Mouse (Mus musculus) adrenal gland, postnatal 25 days (tissue): ENCODE measurements around the gene Wfdc3. TPM values are rescaled to one million over a fixed set of nuclear protein-coding genes. Genes with fewer than 3 reads are reported as not detected.

Experiments
- DNase-seq: peaks from one replicate; pipeline ENCODE4 v3.0.0; 2021; ENCODE audit warnings: mixed read lengths
- total RNA-seq: library from RNA; stranded (reverse); gene quantifications from 2 replicates; pipeline ENCODE4 v1.2.3, GENCODE M21; 2021

The Wfdc3 gene
- total RNA-seq, 1 experiment from 2014 or later: 0.39 TPM

DNA sequence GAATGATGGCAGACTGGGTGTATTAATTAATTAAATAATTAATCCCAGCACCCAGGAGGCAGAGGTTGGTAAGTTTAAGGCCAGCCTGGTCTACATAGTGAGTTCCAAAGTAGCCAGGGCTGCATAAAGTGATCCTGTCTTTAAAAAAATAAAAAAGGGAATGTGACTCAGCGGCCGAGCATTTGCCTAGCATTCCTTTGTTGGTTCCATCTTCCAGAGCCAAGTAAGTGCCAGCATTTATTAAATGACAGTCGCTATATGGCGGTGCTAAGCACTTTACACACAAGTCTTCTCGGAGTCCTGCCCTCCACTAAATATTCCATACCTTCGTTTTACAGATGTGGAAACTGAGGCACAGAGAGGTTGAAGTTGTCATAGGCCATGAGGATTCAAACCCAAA lies 30.4 kb upstream of the Wfdc3 start:
- DNase-seq: no peak

DNA sequence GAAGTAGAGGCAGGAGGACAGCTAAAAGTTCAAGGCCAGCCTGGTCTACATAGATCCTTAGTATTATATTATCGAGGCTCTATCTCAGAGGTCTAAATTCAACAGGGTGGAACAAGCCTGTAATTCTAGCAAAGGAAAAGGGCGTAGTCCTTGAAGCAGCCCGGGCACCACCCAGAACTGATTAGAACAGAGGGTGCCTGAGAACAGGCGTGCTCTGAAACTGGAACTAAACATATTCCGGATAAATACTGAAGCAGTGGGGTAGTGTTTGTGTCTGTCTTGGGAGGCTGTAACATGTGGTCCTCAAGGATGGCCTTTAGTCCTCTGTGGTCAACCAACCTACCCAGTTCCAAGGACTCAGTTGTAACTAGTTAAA lies 28.2 kb upstream of the Wfdc3 start:
- no peak for DNase-seq

DNA sequence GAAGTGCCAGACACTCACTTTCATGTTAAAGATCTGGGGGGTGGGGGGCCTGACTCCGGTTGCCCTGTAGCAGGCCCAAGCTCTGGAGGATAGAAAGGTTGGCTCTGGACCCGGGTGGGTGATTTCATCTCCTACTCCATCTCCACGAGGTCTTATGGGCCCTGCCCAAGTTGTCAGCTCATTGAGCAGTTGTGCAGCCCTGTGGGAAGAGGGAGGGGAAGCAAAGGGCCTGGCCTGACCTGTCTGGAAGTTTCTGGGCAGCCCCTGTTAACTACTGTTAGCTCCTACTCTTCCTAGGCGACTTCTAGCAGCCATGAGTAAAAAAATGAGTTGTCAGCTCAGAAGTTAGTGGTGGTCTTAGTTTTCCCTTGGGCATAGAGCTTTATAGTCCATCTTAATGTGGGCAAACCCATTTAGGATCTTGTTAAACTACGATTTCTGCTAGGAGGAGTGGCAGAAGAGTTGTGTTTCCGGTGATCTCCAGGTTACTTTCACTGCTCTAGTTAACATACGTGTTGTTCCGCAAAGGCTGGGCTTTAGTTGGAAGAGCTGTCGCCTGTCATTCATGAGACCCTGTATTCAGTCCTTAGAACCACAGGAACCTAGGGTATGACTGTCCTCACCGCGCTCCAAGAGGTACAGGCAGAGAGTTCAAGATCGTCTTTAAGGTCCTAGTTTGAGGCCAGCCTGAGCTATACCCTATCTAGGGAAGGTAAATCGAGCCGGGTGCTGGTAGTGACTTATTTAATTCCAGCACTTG lies 27.7 kb upstream of the Wfdc3 start:
- DNase-seq: no peak

DNA sequence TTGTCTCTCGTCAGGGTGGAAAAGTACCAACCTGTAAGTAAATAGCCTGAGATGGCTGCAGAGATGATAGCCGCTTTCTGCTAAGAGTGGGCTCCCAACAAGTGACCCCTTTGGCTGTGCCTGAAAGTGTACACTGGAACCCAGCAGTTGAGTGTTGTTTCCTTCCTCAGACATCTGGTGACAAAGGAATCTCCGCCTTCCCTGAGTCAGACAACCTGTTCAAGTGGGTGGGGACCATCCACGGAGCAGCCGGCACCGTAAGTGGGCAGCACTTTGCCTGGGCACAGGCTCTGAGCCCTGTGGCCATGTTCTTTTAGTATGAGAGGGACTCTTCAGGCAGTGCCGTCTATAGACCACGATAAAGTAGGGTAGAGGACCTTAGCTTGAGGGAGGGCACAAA lies 25.4 kb upstream of the Wfdc3 start:
- DNase-seq: no peak

DNA sequence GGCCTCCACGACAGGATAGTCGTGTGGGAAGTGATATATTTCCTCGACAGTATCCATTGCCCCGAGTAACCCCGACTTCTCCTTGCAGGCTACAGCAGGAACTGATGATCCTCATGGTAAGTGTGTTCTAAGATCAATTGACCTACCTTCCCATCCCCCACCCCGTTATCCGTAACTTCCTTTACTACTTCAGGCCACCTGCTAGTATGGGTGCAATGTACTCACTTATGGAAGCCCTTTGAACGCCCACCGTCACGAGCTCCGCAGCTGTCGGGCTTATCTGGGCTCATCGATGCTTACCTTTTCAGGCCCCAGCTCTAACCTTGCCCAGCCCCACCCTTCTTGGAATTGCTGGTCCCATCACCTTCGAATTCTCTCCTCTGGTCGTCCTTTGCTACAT lies 24.5 kb upstream of the Wfdc3 start:
- no peak for DNase-seq

DNA sequence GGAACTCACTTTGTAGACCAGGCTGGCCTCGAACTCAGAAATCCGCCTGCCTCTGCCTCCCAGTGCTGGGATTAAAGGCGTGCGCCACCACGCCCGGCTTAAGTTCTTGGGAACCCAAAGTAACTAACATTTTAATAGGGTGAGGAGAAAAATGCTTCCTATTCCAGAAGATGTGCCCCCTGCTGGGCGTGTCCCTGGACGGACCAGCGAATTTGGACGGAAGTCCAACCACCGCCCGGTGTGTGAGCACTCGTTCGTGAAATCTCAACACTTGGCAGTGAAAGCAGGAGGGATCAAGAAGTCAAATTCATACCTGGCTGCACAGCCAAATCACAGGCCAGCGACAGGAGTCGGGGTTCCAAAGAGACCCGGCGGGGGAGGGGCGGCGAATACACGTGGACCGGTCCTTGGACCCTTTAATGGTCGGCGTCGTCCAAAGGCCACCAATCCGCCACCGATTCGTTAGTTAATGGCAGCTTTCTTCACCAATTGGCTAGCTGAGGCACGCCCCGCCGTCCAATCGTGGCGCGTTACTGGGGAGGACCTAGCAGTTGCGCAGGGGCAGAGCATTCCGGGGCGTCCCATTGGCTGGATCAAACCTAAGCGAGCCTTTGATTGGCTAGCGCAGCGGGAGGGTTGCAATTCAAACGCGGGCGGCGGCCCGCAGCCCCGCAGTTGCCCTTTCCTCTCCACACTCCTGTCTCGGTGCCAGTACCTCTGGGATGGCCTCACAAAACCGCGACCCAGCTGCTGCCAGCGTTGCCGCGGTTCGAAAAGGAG lies 23.7 kb upstream of the Wfdc3 start, which contains the start of gene Ube2c:
TSS of gene Ube2c (plus strand) at position 641 of the 780 bp plus-strand sequence.
- peak; percentile 96 for DNase-seq

DNA sequence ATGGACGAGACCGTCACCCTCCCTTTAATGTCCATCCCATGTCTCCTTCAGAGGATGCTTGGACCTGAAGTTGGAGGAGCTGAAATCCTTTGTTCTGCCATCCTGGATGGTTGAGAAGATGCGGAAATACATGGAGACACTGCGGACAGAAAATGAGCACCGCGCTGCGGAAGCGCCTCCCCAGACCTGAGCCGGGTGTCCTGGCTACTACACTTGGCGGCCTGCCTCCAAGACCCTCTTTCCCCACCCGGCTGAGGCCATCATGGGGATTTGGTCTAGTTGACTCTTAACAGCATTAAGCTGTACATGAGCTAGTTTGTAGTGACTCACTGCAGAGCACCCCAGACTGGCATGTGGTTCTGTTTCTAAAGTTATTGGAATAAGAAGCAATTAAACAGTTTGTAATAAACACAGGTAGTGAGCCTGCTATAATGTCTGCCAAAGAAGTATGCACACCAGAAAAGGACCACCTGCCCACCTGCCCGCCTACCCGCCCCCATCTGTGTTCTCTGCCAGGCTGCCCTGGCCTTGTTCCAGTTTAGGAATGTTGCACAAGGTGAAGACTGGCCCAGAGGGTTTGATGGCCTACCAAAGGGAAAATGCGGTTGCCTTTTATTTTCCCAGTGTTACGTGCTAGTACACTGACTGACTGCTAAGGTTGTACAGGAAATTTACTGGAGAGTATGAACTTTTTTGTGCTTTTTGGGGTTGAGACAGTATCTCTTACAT lies 22.2 kb upstream of the Wfdc3 start:
- DNase-seq: no peak

DNA sequence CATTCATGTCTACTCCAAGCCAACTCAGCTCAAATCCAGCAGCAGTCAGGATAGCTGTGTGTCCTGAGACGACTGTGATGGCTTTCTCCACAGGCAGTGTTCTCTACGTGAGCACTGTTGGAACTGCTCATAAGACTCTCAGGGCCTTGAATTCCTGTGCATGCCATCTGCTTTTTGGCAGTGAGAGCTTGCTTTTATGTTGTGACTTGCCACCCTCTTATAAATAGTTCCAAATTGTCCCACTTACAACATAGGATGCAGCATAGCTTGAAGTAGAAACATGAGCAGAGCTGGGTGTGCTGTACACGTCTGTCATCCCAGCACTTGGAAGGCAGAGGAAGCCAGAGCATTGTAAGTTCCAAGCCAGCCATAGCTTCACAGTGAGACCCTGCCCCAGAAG lies 20.1 kb upstream of the Wfdc3 start:
- no peak for DNase-seq

DNA sequence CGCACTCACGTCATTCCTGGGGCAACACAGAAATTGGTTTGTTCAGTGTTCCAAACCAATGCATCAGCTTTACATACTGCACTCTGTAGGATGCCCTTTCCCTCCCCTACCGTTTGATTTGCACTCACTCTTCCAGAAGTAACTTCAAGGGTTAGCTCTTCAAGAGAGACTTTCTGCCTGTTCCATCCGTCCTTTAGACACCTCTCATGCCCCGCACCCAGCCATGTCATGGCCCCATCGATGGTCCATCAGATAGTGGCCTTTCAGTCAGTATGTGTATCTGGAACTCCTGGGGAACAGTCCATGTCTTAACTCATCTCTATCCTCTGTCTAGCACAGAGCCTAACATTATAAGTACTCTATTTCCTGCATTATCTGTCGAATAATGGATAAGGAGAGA lies 16.9 kb upstream of the Wfdc3 start:
- DNase-seq: no peak

DNA sequence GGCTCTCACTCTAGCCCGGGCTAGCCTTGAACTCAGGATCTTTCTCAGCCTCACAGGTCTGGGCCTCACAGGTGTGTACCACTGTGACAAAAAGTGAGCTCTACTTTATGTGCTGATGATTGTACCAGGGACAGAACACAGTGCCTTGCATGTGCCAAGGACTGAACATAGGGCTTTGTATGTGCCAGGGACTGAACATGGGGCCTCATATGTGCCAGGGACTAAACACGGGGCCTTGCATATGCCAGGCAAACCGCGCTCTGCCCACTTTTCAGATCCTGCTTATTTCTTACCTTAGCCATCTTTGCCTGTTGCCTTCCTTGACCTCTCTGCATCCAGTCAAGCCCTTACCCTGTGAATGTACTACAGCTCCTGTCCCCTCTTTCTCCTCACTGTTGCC lies 16.2 kb upstream of the Wfdc3 start:
- DNase-seq: no peak

DNA sequence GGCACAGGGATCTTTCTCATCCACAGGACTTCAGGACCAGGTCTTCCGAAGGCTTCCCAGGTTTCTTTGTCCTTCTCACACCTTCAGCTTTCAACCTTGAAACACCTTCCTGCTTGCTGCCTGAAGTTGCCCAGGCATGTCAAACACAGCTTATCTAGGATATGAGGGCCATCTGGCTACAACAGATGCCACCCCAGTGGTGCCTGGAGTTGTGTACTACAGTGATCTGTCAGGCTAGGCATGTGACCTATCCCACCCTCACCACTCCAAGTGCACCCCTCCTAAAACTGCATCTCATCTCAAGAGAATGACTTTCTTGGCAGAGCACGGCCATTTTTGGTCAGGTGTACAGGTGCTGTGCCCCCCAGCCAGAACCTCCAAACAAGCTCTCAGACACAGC lies 15.8 kb upstream of the Wfdc3 start:
- no peak for DNase-seq

DNA sequence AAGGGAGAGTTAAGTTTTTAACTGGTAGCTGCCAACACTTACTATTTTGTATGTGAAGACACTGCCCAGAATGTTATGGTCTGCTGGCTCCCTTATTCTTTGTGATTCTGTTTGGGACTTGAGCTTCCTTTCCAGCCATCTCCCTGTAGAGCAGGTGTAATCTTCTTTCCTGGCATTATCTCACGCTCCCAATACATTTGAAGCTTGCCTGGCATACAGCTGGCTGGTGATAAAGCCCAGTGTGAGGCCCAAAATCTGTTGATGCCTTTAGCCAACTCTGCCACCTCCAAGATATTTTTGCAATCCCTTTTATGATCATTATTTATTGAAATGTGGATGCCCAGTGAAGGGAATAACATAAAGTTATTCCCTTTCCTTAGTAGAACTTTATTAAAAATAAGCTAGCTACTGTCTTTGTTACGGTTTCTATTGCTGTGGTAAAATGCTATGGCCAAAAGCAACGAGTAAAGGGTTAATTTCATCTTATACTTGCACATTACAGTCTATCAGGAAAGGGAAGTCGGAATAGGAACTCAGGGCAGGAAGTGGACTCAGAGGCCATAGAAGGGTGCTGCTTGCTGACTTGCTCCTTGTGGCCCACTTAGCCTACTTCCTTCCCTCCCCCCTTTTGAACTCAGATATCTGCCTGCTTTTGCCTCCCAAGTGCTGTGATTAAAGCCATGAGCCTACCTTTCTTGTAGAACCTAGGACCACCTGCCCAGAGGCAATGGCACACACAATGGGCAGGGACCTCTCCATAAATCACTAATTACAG lies 14.5 kb upstream of the Wfdc3 start:
- no peak for DNase-seq

DNA sequence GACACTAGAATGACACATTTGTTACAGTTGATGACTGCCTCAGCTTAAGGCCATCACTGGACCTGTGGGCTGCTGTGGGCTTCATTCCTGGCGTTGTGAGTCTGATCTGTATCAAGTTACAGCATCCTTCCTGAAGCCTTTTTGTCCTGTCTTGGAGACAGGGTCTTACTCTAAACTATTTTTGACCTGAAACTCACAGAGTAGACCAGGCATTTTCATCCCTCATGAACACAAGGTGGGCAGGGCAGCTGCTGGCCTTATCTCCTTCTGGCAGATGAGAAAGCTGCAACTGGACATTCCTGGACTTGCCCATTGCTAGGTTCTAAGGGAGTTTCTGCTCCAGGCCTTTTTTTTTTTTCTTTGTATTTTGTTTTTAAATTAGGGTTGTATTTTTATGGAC lies 13.0 kb upstream of the Wfdc3 start:
- no peak for DNase-seq

DNA sequence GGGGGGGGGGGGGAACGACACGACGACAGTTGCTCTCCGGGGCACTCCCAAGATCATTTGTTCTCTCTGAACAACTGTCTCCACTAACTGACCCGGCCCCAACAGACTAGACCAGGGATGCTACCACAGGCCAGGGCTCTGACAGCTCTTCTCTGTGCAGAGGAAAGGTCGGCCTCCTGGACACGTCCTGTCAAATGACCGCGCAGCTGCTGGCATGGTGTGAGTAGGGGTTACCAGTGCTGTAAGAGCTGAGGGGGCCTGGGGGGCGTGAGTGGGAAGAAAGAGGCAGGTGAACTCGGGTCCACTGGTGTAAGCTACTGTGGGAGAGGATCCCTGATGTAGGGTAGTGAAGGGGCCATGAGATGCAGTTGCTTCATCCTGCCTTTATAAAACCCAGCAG lies 12.1 kb upstream of the Wfdc3 start:
- DNase-seq: no peak

DNA sequence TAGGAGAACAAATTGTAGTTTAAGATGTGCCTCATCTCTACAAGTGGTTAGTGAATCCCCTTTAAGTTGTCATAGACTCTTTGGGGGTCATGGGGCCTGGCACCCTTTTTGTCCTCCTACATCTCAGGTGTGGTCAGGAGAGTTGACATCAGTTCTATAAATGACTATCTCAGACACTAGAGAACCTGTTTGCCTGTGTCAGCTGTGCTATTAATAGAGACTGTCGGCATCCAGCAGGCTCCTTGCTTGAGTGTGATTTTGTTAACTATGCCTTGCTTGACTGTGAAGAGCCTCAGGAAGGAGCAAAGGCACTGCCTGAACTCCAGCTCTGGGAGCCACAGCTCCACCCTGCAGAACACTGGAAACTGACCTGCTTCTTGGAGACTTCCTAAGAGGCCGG lies 9.1 kb upstream of the Wfdc3 start:
- DNase-seq: no peak

DNA sequence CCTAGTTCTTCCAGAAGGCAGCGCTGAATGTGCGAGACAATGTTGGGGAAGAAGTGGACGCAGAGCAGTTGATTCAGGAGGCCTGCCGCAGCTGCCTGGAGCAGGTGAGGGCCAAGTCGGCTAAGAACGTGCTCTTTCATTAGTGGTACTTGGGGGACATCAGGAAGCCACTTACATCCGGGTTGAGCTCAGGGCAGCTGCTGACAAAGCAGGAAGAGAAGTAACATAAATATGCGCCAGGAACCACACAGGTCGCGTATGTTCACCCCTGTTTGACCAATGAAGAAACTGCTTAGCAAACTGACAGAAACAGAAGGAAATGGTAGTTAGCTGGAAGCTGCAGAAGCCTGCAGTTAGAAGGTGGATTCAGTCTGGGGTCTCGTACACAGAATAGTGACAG lies 8.4 kb upstream of the Wfdc3 start:
- DNase-seq: no peak

DNA sequence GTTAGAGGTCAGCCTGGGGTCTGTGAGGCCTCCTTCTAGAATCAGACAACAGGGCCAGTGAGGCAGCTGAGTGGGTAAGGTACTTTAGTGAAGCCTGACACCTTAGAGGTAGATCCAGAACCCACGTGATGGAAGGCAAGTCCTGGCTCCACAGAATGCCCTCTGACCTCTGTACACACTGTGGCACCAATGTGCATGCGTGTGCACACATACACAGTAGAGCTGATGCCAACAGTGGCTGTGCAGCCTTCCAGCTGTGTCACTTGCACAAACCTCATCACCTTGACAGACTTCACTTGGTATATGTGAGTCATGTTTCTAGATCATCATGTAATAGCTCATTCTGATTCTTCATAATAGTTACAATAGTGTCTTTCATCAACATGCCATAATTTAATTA lies 6.7 kb upstream of the Wfdc3 start:
- no peak for DNase-seq

DNA sequence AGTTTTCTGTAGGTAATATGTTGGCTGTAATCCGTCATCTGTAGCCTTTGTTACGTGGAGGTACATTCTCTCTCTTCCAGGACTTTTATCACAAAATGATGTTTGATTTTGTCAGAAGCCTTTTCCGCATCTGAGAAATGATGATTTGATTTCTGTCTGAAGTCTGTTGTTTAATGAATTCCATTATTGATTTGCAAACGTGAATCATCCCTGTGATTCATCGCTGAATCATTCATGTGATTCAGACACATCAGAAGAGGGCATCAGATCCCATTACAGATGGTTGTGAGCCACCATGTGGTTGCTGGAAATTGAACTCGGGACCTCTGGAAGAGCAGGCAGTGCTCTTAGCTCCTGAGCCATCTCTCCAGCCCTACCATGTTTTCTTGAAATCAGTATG lies 3.3 kb upstream of the Wfdc3 start:
- no peak for DNase-seq

DNA sequence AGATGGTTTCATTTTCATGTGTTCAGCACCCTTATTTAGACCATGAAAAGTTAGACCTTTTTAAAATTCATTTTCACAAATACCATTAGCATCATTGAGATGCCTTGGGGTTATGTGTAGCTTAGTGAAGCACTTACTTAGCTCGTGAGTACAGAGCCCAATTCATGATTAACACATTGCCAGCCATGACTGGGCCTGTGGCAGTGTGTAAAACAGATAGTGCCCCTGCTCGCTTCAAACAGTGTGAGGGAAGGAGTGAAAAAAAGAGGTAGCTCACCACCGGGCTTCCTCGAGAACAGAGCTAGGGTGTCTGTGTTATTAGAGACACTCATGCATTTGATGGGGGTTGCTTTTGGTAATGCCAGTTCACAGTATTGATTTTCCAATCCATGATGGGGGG lies 2.5 kb upstream of the Wfdc3 start:
- no peak for DNase-seq

DNA sequence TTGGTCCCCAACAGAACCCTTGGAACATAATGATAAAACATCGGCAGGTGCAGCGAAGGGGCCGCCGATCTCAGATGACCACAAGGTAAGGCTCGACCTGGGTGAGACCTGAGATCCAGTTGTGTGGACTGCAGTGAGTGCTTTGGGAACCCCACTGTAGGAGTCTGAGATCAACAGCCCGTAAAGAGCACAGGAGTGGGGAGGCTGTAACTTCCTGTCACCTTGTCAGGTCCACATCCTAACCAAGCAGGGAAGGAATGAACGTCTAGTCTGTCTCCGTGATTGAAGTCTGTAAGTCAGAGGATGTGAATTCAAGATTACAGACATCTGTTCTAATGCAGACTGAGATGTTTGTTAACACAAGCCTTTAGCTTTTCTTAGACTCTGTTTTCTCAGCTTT lies 962 bp upstream of the Wfdc3 start:
- no peak for DNase-seq

DNA sequence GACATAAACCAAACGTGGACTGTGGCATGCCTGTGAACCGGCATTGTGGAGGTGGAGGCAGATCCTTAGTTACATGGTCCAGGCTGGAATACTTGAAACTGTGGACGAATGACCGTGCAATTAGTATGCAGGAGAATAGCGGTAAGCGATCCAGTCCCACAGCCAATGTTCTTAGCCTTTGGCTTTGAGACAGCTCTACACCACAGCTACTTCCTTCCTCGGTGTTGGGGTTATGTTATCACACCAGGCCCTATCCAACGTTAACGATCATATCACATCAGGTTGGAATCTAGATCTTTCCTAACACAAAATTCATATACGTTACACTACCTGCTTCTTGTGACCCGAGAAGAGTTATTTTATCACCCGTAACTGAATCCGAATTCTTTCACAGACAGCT lies 744 bp downstream of the Wfdc3 start:
- no peak for DNase-seq

DNA sequence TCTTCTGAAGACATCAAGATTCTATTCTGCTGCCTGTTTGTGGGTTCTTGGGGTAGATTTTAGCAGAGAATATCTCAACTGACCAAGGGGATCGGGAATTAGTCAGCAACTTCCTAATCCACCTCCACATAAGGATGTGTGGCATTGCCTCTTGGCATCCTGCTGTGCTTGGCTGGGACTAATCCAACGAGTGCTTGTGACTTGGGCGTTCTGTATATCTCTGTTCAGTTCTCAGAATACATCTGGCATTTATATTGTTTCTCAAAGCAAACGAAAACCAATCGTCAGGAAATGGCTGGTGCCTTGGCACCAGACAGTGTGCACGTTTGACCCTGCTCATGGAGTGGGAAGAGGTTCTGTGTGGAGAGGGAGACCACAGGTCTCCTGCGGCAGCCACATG lies 5.9 kb downstream of the Wfdc3 start:
- DNase-seq: no peak
